Mouse (Mus musculus): Measurements from ENCODE around the gene Snupn. TPM values are rescaled to one million over a fixed set of nuclear protein-coding genes. Genes with fewer than 3 reads are reported as not detected.

Gene Snupn
- polyA plus RNA-seq, 1 experiment = 17.6 TPM

DNA sequence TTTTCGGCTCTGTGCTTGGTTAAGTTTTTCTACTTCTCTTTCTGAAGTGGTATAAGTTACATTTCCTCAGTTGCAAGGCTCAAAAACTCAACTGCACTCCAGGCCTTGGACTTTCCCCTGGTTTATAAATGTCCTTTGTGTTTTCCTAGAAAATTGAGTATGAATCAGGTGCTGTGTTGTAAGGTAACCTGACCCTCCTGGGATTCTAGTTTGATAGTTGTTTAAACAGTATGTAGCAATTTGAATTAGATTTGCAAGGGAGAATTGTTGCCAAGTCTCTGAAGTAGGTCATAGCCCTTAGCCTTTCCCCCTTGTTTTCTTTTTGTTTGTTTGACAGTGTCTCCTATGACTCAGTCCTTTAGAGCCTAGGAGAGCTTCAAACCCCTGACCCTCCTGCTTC is 67.0 kb downstream of the Snupn start:
- Histone ChIP-seq H3K27ac (ENCODE audit: insufficient read depth, low read length) (no peak overlapping the region; the same call in 1 of the 2 replicates), H3K4me3 (replicated peaks; ENCODE audit: insufficient read depth, low read depth, low read length) (no peak overlapping the region), H3K4me1 (ENCODE audit: control insufficient read depth, insufficient read depth, low read length) (no peaks in the 10 kb centered on the region), H3K27me3 (ENCODE audit: control insufficient read depth, insufficient read depth, low read length) (no peaks in the 10 kb centered on the region)
- no peak for DNase-seq
- 79% methylated on average over 1 of the region's 1 CpGs for WGBS
- TF ChIP-seq CTCF (IDR thresholded peaks at IDR 0.05; ENCODE audit: borderline replicate concordance, insufficient read depth, low read depth, low read length) = no peak
- no peak for TF ChIP-seq POLR2A (IDR thresholded peaks at IDR 0.05; ENCODE audit: borderline replicate concordance, insufficient read depth, low read length)

- WGBS = 92% methylated on average over 1 of the region's 1 CpGs
- Histone ChIP-seq H3K4me1 (ENCODE audit: control insufficient read depth, insufficient read depth, low read length) (no peaks in the 10 kb centered on the region), H3K4me3 (replicated peaks; ENCODE audit: insufficient read depth, low read depth, low read length) (no peak overlapping the region), H3K27me3 (ENCODE audit: control insufficient read depth, insufficient read depth, low read length) (no peaks in the 10 kb centered on the region), H3K27ac (ENCODE audit: insufficient read depth, low read length) (no peak overlapping the region)
- TF ChIP-seq CTCF (IDR thresholded peaks at IDR 0.05; ENCODE audit: borderline replicate concordance, insufficient read depth, low read depth, low read length) (no peak), POLR2A (IDR thresholded peaks at IDR 0.05; ENCODE audit: borderline replicate concordance, insufficient read depth, low read length) (no peak)
- DNase-seq = no peak
These were observed 81.1 kb downstream of the Snupn start for GRCm38 (mm10) chr9:57031756-57032155.

Other genes with a start within 250 kb of the Snupn start
- 85.1 and 88.3 TPM in 2 replicates for gene Lingo1, start 154.4 kb upstream of the Snupn start, polyA plus RNA-seq (2012; rRNA removed)
- gene Odf3l1, start 86.2 kb upstream of the Snupn start, polyA plus RNA-seq (2012; rRNA removed) = 0.21 and 0.33 TPM in 2 replicates
- 7.4 and 8.9 TPM in 2 replicates for gene Cspg4, start 85.8 kb upstream of the Snupn start, polyA plus RNA-seq (2012; rRNA removed)
- 8.4 and 10.3 TPM in 2 replicates for gene Snx33, start 22.5 kb upstream of the Snupn start, polyA plus RNA-seq (2012; rRNA removed)
- 89.3 and 93.8 TPM in 2 replicates for gene Imp3, start 13.4 kb upstream of the Snupn start, polyA plus RNA-seq (2012; rRNA removed)
- 19.2 and 20.5 TPM in 2 replicates for gene Ptpn9, start 44.0 kb downstream of the Snupn start, polyA plus RNA-seq (2012; rRNA removed)
- gene Sin3a, start 121.2 kb downstream of the Snupn start, polyA plus RNA-seq (2012; rRNA removed) = 23.8 and 32.3 TPM in 2 replicates
- 192 and 203 TPM in 2 replicates for gene Man2c1, start 179.8 kb downstream of the Snupn start, polyA plus RNA-seq (2012; rRNA removed)
- 15.2 and 15.7 TPM in 2 replicates for gene Neil1, start 197.4 kb downstream of the Snupn start, polyA plus RNA-seq (2012; rRNA removed)
- gene Commd4, start 207.5 kb downstream of the Snupn start, polyA plus RNA-seq (2012; rRNA removed) = 150 and 170 TPM in 2 replicates

All from cerebellum, adult 2 months (tissue).